Mouse (Mus musculus) G1E-ER4 (cell line): Measurements from ENCODE around the gene Dedd. TPM values are rescaled to one million over a fixed set of nuclear protein-coding genes. Genes with fewer than 3 reads are reported as not detected.

Experiments used
- GATA1 ChIP-seq: IDR thresholded peaks from one replicate; pipeline ENCODE4 v1.8.0; 2012; ENCODE audit warnings: low read length, inconsistent platforms
- polyA plus RNA-seq: library from polyadenylated mRNA; stranded (reverse); fragments of >175 nt; gene quantifications from 2 replicates; pipeline ENCODE4 v1.2.3, GENCODE M21; 2012

The Dedd gene
- polyA plus RNA-seq, 1 experiment: 25.2 TPM

- no peak for TF ChIP-seq GATA1
These were observed 35.0 kb upstream of the Dedd start for GRCm38 (mm10) chr1:171293906-171294297.

DNA sequence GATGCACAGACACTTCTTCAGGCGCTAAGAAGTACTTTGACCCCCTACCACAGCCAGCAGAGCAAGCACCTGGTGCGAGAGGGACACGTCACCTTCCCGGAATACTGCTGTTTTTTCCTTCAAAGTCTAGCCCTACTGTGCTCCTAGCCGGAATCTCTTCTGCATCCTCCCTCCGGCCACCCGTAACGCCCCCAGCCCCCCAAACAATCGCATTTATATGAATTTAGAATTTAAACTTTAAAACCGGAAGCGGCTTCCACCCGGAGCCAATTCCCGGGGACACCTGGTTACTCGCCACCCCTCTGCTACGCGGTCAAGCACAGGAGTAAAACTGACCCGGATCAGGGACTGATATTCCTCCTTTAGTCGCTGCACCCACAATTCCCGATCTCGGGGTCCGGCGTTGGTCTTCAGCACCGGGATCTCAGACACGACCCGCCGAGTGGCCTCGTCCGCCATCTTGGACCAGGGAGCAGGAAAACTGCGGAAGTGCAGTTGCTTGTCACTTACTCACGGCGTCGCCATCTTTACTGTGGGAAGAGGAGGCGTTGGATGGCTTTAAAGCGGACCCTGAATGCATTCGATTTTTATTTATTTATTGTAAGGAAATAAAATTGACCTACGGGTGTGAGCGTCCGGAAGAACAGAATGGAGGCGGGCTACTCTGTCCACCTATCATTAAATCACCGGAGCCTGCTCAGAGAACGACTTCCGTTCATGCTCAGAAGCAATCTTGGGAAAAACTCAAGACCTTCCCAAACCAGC is 34.5 kb upstream of the Dedd start, which contains the start of gene Ufc1:
Ufc1 (minus strand) TSS at position 727 of the 765 bp plus-strand sequence.
- TF ChIP-seq GATA1: no peak

GRCm38 (mm10) chr1:171295063-171295402 is 33.9 kb upstream of the Dedd start:
- TF ChIP-seq GATA1: no peak

- TF ChIP-seq GATA1: no peak
These were observed 30.7 kb upstream of the Dedd start for GRCm38 (mm10) chr1:171298226-171298625.

- no peak for TF ChIP-seq GATA1
These were observed 19.6 kb upstream of the Dedd start for GRCm38 (mm10) chr1:171309321-171309720.

GRCm38 (mm10) chr1:171319748-171320147 is 9.2 kb upstream of the Dedd start:
- no peak for TF ChIP-seq GATA1

DNA sequence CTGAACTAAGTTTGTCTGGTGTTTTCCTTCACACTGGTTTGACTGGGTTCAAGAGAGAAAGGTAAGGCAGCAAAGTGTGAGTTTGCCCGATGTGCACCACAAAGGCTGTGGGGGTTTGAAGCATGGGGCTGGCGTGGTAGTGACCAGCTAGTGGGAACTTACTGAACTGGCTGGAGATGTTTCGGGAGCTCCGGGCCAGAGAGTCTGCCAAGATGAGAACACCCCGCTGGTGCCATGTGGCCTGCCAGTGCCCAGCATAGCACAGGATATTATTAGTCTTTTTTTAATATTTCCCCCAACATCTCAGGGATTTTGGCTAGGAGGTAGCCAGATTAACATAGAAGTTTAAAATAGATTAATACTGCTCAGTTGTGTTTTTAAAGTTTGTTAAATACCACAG is 8.8 kb upstream of the Dedd start:
- no peak for TF ChIP-seq GATA1

- TF ChIP-seq GATA1: no peak
These were observed 7.5 kb upstream of the Dedd start for GRCm38 (mm10) chr1:171321415-171321814.

DNA sequence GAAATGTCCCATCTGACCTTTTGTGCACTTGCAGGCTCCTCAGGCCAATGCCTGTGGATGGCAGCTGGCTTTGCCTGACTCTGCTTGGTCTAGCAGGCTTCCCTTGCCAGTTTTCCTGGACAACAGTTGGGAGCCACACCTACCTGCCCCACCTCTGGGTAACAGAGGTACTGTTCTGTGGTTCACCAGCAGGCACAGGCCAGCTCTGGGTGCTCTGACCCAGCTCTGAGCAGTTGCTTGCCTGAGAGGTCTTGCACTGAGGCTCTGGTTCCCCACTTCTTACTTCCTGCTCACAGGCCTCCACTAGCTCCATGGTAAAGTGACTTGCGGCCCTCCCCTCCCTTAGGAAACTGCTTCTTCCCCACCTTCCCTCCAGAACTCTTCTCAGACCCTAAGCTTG is 6.9 kb upstream of the Dedd start:
- TF ChIP-seq GATA1: no peak

DNA sequence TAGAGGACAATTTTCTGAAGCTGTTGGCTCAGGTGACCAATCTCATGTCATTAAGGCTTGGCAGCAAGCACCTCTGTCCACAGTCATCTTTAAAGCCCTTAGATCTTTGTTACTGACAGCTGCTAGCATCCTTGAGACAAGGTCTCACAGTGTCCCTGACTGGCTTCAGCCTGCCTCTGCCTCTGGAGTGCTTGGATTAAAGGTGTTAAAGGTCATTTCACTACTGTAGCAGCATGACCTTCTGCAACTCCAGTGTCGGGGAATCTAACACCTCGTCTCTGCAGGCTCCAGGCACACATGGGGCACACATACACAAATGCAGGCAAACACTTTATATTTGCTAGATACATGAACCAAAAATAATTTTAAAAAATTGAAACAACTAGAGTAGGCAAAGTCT is 3.4 kb upstream of the Dedd start:
- TF ChIP-seq GATA1: no peak

- TF ChIP-seq GATA1: no peak
These were observed 701 bp upstream of the Dedd start for GRCm38 (mm10) chr1:171328244-171328643.

- TF ChIP-seq GATA1: no peak
These were observed 679 bp downstream of the Dedd start for GRCm38 (mm10) chr1:171329433-171330215.

DNA sequence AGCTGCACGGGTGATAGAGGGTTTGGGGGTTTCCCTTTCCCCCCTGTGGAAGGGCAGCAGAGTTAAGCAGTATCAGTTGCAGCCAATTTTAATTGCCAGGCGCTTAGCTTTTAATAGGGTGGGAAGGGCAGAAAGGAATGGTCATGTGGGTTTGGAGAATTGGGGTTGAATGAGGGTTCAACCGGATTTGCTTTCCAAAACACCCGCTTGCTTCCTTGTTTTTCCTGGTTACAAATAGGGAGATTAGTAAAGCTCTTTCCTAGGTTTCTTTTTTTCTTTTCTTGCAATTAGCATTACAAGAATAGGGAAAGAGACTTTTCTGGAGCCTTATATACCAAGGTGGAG is 1.2 kb downstream of the Dedd start:
- TF ChIP-seq GATA1: no peak

DNA sequence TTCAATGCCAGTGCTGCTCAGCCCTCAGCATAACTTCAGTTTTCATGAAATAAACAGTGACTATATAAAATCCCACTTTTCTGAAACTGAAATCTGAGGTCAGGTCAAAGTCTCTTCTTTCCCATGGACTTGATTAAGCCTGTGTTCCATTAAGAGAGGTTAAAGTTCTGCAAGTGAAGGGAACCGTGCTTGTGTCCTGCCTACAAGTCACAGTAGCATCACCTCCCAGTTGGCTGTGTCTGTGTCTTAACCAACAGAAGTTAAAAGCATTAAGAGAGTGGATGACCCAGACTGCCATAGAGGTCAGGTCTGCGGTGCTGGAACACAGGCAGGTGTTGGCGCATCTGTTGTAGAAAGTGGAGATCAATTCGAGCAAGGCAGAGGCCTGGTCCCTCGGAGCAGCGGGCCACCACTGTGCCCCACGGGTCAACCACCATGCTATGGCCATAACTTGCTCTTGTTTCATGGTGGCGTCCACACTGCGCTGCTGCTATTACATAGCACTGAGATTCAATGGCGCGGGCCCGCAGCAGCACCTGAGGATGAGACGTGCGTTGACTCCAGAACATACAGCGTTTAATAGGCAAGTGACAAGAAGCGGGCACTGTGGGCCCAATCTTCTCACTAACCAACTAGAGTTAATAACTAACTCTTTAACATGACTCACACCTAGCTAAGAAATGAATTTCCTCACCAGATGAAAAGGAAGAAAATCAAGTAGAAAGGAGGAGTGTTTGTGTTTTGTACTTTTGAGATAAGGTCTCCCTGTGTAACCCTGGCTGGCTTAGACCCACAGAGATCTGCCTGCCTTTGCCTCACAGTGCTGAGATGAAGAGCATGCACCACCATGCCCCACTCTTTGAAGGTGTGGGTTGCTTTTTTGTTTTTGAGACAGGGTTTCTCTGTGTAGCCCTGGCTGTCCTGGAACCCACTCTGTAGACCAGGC is 13.6 kb downstream of the Dedd start:
- TF ChIP-seq GATA1: no peak

DNA sequence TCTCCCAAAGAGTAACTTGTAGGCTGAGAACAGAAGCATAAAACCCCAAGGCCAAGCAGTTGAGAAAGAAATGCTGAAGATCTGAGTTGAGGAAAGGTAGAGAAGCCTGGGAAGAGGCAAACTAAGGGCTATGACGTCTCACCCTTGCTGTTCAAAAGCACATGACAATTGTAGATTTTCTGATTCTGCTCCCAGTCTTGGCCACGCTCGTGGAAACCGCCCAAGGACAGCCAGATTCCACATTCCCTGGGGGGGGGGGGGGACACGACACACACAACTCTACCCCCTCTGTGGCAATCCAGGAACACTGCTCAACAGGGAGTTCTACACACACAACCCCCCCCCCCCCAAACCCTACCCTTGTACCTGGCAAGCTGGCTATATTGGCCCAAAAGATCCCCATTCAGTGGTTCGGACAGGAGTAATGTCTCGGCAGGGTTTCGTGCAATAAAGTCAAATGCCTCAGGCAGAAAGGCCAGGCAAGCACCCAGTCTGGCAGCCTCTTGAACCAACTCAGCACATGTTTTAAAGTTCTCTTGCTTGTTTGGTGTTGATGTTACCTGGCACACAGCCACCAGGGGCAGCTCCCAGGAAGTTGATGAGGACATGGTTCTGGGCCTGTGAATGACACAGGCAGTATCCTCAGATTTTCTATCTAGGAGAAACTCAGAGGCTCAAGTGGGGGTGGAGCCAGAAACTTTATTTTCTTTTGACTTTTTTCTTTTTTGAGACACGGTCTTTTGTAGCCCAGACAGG is 15.2 kb downstream of the Dedd start:
- no peak for TF ChIP-seq GATA1
